19 mouse cellular contexts compared by ENCODE assay signal in the genomic region with DNA sequence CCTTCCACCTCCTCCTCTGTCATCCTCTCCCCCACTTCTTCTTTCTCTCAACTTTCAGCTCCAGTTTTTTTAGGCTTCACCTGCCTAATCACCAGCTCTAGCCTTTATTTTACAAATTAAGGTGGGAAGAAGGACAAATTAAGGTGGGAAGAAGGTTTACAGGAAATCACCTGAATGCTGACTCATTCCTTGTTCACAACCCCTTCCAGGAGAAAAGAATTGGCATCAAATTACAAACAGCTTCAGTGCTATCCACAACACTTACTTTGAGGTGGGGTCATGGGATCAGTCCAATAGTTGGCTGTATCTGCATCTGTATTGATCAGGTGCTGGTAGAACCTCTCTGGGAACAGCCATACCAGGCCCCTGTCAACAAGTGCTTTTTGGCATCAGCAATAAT.
"Had no signal": no experiment of that assay in that cellular context is flagged by ENCODE, and none has a peak within 500 bp of the region (broad histone marks: within the 10 kb centered on the region; RNA-seq: fewer than 3 reads in every experiment).

No protein-coding gene starts in this region.

- H3K4me3 ChIP-seq: lung, embryonic 15.5 days; megakaryocyte, embryonic 14.5 days; myocyte; neural tube, embryonic 13.5 days; neural tube, embryonic 15.5 days had no signal

- DNase-seq: liver, postnatal 0 days; lung, adult 2 months; lung, postnatal 14 days; lung, postnatal 36 days; midbrain, embryonic 14.5 days; retina, postnatal 1 day; right cerebral cortex, adult 18-20 months; right cerebral cortex, postnatal 25 days; right cerebral cortex, postnatal 4 days; spleen, adult 18-20 months; thymus, adult 18-20 months; thymus, postnatal 14 days; thymus, postnatal 36 days had no signal

- H3K4me1 ChIP-seq: lung, embryonic 15.5 days; megakaryocyte, embryonic 14.5 days; neural tube, embryonic 13.5 days; neural tube, embryonic 15.5 days had no signal

- H3K9me3 ChIP-seq: lung, embryonic 15.5 days; megakaryocyte, embryonic 14.5 days; neural tube, embryonic 13.5 days; neural tube, embryonic 15.5 days had no signal

- H3K27ac ChIP-seq: lung, embryonic 15.5 days; macrophage; neural tube, embryonic 13.5 days; neural tube, embryonic 15.5 days had no signal

- H3K27me3 ChIP-seq: lung, embryonic 15.5 days; megakaryocyte, embryonic 14.5 days; neural tube, embryonic 13.5 days; neural tube, embryonic 15.5 days had no signal

- H3K36me3 ChIP-seq: lung, embryonic 15.5 days; neural tube, embryonic 13.5 days; neural tube, embryonic 15.5 days had no signal

- H3K9ac ChIP-seq: liver, postnatal 0 days; lung, embryonic 15.5 days; neural tube, embryonic 13.5 days; neural tube, embryonic 15.5 days had no signal
